Mouse (Mus musculus): ENCODE measurements at regions not wholly inside any gene's neighbourhood (a gene's known extent, or its start where the extent isn't known, plus 50 kb on each side); places are given as distances from the start of the nearest gene placed in this dataset.
"Not testable (repeated sequence)": the region's sequence is repeated elsewhere in the genome, so short reads cannot be mapped to it uniquely, and the experiment has no call there.

DNA sequence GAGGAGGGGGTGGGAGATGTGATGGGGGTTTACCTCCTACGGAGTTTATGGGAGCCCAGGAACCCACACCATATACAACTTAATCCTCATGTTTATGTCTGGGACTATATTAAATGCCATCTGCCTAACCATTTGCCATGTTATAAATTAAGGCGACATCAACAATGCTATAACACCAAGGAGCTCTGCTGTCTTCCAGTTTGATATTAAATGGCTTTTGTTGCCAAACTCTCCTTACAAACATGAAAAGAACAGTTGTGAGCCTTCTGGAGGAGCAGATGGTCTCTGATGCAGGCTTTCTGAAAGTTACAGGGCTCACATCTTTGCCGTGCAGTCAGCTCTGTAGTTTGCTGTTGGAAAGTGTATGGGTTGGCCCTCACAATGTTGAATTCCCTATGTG is 470.3 kb upstream of the Sall1 start:
- DNase-seq: no peak

DNA sequence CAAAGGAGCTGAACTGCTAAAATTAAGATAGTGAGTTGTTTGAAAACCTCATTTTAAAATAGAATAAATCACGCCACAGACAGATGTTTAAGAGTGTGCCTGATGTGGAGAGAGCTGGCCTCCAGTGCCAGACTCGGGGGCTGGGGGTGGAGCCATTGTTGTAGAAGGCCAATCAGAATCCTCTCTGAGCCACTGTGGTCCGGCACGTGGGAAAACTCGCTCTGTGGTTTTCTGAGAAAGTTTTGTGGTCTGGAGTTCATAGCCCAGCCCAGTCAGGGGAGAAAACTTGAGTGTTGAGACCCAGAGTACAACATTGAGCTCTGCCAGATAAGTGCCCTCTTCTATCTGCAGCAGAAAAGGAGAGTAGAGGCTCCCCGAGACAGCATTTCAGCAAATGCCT is 463.7 kb upstream of the Sall1 start:
- DNase-seq: no peak

DNA sequence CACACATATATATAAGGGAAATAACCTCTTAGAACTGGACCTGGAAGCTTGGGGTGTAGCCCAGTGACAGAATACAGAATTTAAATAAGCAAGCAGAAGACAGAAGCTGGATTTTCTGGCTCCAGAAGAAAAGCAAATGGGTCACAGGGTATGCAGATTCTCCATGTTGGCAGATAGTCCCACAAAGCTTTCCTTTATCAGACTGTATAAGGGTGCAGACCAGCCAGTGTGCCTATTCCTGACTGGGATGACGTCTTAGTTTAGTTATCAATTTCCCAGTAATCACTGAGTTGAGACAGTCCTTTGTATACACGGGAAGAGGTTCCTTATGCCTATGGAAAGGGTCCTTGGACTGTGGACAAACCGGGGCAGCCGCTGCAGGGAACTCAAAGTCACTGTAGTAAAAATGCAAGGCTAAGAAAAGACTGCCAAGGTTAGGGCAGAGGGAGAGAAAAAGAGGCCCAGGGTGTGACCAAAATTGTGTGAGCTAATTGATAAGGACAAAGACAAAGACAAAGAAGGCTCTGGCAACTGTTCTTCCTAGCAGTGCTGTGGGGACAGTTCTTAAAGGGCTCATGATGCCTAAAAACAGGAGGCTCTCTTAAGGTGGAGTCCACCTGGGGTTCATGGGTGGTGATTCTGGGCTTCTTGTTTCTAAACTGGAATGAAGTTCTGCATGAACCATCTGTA is 459.7 kb upstream of the Sall1 start:
- no peak for DNase-seq

DNA sequence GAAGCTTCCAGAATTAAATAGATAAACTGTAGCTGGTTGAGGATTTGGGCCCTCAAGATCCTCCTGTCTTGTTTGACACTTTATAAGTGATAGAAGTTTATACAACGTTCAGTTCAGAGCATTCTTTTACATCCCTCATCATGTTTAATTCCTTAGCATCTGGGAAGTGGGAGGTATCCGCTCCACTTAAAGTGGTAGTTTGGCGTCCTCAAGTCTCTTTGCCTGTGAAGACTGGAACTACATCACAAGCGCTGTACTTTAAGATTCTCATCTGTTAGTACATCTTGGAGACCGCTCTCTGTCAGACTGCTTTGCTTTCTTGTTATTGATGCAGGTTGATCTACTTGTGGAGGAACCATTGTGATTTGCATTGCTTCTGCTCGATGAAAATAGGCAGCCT is 459.1 kb upstream of the Sall1 start:
- no peak for DNase-seq

DNA sequence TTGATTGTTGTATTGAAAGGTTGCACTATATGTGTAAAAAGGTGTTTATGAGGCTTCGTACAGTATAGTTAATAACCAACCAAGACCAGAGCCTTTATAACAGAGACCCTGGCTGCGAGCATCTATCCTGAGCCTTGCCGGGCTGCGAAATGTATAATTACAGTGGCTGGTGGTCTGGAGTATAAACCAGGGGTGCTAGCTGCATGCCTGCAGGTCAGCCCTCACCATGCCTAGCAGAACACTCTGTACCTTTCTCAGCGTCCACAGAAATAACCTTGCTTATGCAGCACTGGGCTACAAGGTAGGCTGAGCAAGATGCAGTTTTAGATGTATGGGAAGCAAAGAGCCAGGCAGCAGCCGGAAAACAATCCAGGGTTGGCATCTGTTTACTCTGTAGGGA is 457.8 kb upstream of the Sall1 start:
- no peak for DNase-seq

DNA sequence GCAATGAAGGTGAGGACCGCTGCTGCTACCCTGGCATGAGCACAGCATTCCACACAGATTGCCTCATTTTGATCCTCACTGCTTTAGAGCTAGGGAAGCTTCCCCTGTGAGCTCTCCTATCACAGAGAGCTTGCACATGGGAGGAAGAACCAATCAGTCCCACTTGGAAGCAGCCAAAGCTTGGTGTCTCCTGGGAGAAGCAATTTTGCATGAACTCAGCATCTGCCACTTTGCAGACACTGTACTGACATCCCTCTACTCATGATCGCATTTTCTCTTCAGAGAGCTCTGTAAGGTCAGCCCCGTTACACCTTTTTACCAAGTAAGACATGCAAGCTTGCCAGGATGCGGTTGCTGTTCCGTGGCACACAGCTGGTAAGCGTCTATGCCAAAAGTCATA is 455.9 kb upstream of the Sall1 start:
- DNase-seq: no peak

DNA sequence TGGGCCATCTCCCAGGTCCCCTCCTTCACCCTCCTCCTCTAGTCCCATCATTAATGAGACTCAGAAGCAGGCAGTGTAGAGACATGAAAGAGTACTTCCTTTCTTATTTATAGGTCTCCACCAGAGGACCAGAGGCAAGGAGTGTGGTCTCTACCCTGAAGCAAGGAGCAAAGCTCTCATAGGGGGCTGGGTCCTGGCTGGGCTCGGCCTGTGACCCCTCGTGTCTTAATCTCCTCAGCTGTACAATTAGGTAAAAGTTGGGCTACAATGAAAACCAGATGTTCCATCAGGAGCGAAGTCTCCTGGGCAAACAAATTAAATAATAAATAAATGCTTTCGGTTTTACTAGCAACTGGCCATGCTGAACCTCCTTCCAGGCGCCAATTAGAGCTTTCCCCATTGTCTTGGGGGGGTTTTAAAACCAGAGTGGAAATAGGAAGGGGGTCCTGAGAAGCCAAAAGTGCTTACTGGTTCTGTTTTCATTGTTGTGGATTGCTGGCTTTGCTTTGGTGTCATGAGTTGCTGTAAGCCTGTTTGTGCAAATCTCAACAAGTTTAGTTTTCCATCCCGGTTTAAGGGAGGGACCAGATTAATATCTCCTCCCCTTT is 454.2 kb upstream of the Sall1 start:
- no peak for DNase-seq

DNA sequence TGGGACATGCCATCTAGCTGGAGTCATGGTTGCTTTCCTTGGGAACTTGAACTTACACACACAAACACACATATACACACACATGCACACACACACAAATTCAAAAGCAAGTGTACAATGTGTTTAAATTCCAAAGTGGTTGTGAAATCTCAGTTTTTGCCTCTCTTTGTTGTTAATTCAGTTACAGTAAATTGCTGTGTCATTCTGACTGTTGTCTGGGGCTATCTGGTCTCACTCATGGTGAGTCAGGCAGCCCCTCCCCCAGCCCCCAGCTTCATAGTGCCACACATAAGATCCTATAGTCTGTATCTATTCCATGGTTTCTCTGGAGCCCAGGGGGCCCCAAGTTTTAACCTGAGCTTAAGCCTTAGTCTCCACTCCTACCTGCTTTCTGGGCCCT is 448.4 kb upstream of the Sall1 start:
- no peak for DNase-seq

DNA sequence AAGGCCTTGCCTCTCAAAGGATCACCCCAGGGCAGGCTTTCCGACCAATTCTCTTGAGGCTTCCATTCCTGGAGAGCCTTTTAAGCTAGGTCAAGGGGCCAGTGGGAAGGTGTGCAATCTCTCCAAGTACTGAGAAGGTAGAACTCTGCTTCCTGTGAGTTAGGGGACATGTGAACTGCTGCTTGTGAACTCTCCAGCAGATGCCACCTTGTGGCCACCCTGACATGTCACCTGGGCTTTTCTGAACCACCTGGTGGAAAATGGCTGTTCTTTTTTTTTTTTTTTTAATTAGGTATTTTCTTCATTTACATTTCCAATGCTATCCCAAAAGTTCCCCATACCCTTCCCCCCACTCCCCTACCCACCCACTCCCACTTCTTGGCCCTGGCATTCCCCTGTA is 438.5 kb upstream of the Sall1 start:
- not testable (repeated sequence) for DNase-seq

DNA sequence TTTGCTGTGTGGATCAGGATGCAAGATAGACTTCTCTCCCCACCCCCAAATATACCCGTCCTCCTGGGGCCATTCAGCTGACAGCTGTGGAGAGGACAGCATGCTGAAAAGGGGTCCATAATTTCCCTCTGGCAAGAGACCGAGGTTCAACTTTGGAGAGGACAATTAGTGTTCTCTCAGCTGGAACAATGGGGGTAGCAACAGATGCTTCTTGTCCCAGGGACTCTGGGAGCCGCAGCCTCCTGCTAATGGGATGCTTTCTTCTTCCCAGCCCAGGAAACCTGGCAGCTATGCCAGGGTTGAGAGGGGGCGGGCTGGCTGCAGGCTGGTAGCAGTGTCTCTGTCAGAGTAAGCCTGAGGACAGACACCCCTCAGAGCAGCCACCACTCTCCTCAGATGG is 433.0 kb upstream of the Sall1 start:
- DNase-seq: no peak

DNA sequence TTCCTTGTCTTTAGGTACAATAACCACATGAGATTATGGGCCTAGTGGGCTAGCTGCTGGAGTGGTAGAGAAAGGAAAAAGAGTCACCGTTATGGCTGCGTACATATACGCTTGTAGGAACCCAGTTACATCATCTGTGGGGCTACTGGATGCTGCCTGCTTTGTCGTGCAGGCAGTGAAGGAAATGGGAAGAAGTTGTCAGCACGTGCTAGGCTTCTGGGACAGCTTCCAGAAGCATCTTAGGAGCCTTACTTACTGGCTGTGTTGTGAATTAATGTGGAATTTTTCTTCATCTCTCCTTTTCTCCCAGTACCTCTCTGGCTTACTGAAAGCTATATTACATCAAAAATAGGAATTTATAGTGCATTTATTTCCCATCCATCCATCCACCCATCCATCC is 427.2 kb upstream of the Sall1 start:
- no peak for DNase-seq

DNA sequence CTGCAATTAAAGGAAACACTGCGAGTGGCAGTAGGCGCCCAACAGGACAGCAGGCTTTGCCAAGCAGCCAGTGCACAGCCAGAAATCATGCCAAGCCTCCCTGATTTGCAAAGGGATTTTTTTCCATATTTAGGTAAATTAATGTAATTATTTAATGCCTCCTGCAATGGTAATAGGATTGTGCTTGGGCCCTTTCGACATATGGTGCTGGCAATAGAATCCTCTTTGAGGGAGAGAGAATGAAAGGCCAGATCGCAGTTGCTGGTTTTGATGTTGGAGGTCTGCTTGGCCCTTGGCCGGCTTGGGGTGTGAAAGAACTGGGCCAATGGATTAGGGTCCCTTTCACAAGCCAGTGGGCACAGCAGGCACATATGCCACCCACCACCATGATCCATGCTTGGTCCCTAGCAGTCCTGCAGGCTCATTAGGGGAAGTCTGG is 424.8 kb upstream of the Sall1 start:
- DNase-seq: no peak

DNA sequence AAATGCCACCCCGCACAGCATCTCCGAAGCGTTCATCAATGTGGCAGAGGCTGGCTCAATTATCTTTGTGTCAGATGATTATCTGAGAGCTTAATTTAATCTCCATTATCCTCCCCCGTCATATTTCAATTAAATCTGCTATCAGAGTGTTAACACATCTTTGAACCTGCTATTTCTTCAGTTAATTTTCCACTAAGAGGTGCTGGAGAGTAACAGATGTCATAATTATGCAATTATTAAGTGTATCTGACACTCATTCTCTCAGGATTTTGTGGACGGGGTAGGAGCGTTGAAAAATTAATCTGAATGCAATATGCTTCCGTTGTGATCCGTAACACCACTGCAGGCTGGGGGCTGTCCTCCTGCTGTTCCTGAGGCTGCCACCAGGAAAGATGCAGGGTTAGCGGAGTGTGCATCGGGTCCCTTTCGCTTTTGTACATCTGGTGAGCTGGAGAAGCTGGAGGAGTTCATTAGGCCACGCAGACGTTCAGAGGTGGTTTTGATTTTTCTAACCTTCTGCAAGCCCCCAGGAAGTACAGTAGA is 421.3 kb upstream of the Sall1 start:
- DNase-seq: no peak

DNA sequence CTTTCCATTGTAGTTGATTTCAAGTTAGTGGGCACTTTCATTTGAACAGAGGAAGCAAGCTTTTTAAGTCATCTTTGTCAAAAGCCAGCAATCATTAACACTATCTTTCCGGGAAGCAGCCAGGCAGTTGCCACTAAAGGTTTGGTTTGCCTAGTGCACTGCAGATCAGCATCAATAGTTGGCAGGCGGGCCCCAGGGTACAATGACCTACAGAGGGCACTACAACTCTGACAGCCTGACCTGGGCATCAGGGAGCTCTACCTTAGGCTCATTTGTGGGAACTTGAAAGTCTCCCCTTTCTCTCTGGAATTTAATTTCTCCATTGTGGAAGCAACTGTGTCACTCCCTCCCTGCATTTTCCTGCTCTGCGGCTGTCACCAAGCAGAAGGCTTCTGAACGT is 412.6 kb upstream of the Sall1 start:
- no peak for DNase-seq

DNA sequence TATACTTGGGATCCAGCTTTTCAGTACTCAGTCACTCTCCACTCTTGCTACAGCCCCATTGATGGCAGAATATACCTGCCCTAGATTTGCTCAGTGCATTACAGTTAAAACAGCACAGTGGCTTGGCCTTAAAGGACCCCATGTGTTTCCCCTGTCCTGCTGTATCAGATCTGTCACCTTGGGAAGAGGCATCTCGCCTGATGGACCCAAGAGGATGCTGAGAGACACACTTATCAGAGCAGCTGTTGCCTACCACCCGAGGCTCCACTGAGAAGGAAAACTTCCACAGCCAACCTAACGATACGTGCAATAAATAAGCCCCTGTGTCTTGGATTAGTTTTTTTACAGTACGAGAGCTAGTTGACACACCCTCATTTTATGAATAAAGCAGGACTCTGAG is 411.8 kb upstream of the Sall1 start:
- no peak for DNase-seq

DNA sequence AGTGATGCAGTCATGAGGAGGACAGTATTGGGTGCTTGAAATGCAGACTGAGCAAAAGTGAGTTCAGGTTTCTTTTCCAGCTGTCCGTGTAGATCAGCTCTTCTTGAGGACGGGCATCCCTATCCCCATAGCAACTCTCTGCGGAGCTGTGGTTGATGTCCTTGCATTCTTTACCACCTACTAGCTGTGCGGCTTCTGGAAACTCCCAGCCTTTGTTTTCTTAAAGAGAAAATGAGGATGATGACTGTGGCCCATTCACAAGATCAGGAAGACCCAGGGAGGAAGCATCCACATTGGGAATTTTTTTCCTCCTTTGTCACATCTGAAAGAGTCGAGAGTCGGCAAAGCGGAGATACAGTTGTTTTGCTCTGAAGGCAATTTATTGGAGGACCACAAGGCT is 410.2 kb upstream of the Sall1 start:
- no peak for DNase-seq

DNA sequence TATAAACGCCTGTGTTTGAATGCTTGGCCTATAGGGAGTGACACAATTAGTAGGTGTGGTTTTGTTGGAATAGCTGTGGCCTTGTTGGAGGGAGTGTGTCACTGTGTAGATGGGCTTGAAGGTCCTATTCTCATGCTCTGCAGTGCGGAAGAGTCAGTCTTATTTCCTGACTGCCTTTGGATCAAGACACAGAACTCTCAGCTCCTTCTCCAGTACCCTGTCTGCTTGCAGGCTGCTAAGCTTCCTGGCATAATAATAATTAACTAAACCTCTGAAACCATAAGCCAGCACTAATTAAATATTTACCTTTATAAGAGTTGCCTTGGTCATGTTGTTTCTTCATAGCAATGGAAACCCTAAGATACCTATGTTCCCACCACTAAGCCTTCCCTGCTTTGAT is 409.8 kb upstream of the Sall1 start:
- DNase-seq: no peak

DNA sequence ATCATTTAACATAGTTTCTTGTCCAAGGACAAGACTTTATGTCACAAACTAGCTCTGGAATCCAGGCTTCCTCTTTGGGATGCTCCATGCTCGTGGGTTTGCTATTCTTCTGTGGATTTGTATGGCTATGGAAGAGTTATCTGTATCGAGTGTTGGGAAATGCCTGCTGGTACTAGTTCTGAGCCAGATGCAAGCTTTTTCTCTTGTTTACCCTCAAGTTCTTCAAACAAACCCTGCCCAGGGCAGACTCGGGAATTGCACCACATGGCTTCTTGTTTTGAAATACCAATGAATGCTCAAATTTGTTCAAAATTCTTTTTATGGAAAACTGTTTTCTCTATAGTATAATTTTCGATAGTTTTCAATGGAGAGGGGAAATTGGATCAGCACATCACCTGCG is 400.5 kb upstream of the Sall1 start:
- no peak for DNase-seq

DNA sequence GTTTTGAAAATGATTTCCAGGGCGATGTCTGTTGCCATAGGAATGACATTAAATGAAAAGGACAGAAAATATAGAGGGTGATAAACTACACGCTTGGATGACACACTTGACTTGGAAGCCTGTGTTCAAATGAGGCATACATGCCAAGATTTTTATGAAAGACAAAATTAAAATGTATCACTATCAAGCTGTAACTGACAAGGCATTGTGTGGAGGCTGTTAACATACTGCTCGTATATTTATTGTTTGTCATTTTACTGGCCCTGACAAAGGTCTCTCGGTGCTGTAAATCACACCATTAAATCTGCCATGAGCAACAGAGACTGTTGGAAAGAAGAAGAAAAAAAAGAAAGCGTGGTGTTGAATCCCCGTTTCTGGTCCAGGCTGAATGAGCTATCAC is 395.3 kb upstream of the Sall1 start:
- no peak for DNase-seq

DNA sequence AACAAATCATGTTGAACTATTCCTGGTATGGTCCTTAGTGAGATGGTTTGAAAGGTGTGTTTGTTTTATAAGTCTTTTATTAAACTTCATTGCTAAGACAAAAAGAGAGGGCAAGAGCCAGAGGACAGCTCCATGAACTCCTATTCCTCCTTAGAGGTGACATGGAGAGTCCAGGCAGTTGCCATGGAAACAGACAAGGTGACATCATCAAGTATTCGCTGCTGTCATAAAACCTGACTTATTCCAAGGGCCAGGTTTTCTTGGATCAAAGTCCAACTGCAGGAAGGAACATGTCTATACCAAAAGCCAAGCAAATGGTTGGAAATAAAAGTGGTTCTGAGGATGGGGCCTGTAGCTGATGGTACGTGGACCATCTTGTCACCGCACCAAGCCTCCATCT is 383.0 kb upstream of the Sall1 start:
- DNase-seq: no peak

DNA sequence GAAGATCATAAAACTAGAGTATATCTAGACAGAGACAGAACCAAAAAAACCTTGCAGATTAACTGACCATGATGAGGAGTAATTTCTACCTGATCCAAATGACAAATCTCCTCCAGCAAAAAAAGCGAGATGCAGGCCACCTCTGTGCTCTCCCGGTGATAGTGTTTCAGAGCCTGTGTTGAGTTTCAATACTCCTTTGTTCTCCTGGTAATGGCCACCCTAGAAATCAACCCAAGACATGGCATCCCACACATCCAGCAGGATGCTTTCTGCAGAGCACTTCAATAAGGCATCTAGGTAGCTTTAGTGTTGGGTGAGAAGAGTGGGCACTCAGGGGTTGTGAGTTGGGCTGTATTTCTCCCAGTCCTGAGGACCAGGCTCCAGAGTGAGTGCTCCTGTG is 371.3 kb upstream of the Sall1 start:
- no peak for DNase-seq

DNA sequence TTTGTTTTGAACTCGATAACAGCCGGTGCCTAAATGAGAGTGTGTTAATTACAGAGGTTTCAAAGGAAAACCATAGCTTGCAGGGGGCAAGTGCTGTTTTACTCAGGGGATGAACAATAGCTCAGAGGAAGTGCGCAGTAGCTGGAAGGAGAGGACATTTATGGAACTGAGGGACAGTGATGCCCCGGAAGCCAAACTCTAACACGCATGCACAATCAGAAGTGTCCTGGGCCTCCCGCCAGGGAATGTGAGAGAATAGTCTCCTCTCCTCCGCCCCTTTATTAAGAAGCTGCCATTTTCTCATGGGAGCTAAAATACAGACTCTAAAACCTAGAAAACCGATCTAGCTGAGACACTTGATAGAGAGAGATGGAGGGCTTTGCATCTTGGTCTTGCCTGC is 368.5 kb upstream of the Sall1 start:
- DNase-seq: no peak

DNA sequence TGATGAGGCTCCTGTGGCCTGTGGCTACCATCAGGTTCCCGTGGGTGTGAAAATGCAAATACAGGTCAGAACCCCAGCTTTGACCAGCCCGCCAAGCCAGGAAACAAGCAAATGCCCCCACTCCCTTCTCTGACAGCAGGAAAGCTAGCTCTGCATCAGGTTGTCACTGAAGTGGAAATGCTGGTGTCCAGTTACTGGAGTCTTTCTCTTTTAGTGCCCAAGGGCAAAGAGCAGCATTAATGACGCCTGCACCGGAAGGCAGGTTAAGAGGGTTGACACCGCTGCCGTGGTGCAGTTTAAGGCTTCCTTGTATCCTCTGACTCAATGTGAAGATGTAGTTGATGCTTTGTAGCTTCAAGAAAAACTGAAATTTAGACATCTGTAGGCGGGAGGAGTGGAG is 368.1 kb upstream of the Sall1 start:
- no peak for DNase-seq

DNA sequence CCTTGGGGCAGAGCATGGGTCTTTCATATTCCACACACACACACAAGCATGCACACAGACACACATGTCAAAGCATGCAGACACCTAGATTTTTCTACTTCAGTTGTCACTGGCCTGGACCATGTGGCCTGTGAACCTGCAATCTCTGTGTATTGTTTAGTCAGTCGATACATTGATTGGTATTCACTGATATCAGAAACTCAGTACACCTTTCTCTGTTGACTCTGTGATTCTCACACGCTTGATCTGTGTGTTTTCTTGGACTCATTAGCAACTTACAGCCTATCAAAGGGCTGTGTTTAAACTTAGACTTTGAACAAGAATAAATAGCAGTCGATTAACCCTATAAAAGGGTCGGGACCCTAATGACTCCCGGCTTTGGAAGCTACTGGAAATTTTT is 362.7 kb upstream of the Sall1 start:
- DNase-seq: no peak

DNA sequence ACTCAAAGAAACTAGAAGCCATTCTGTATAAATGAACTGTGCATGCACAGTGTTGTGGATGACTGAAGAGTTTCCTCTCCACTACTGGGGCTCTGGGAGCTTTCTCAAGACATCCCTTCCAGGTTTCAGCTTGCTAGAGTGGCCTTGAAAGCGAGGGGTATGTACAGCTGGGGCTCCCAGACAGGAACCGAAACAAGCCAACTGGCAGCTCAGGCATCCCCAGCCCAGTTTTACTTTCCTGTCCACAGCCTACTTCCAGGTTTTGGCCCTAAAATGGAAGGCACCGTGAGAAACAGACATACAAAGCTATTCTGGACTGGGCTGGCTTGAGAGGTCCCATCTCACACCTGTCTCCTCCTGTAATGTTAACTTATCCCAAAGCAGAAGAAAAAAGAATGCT is 360.3 kb upstream of the Sall1 start:
- DNase-seq: no peak

Measured in thymus, postnatal 14 days (tissue).